Mouse (Mus musculus): Measurements from ENCODE around the gene Vwce. TPM values are rescaled to one million over a fixed set of nuclear protein-coding genes. Genes with fewer than 3 reads are reported as not detected.
A peak's percentile ranks its signal among the peaks of the same experiment; 100 is the strongest.

Vwce gene
- polyA plus RNA-seq, 1 experiment from 2014 or later = 0.86 TPM

DNA sequence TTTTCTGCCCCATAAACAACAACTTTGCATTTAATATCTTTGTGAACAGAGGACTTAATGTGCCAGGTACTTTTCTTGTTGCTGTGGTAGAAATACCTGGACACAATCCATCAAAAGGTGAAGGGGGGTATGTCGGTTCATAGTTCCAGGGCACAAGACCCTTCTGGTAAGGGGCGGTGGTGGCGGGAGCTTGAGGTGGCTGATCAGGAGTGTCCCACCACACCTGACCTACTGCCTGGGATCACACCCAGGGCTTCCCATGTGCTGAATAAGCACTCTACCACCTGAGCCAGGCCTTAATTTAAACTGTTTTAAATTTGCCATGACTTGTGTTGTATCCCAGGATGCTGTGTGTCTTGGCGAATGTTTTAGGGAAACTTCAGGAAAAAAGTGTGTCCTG is 57.1 kb downstream of the Vwce start:
- no peak for DNase-seq (ENCODE audit: low spot score)
- Histone ChIP-seq H3K36me3 (ENCODE audit: control insufficient read depth, insufficient read depth, low read length) (no peaks in the 10 kb centered on the region), H3K27ac (ENCODE audit: low read depth, low read length) (no peak overlapping the region), H3K9ac (ENCODE audit: low read depth, low read length) (no peak overlapping the region), H3K4me2 (replicated peaks; ENCODE audit: low read depth, low read length) (no peak overlapping the region), H3K4me3 (ENCODE audit: low read depth, low read length) (no peak overlapping the region), H3K9me3 (ENCODE audit: control insufficient read depth, low read length) (no peaks in the 10 kb centered on the region), H3K4me1 (replicated peaks; ENCODE audit: control insufficient read depth, insufficient read depth, low read length) (peaks cover 6% of the 10 kb centered on the region; the same call in 1 of the 2 replicates), H3K27me3 (ENCODE audit: control insufficient read depth, insufficient read depth, low read length) (no peaks in the 10 kb centered on the region)
- WGBS = 93% methylated on average over 4 of the region's 4 CpGs
- ATAC-seq (ENCODE audit: low FRiP score) = no peak

DNA sequence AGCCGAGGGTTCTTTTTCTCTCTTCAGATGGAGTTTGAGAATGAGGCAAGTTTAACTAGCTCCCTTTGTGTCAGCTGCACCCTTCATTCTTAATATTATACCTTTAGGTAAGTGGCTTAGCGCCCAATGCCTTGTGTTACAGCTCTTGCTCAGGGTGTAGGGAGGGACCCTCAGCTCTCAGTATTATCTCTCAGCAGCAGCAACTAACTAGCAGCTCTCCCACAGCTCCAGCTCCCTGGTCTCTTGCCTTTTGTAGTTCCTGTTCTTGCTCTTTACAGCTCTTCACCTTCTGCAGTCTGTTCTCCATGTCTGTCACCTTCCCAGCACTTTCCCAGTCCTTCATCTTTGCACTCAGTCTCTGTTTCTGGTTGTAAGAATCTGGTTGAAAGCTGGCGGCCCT is 57.6 kb downstream of the Vwce start:
- no peak overlapping the region for H3K4me3 ChIP-seq (ENCODE audit: low read depth, low read length)
- H3K4me2 ChIP-seq (replicated peaks; ENCODE audit: low read depth, low read length) = no peak overlapping the region
- DNase-seq (ENCODE audit: low spot score) (no peak), ATAC-seq (ENCODE audit: low FRiP score) (no peak)
- peaks cover 6% of the 10 kb centered on the region; the same call in 1 of the 2 replicates for H3K4me1 ChIP-seq (replicated peaks; ENCODE audit: control insufficient read depth, insufficient read depth, low read length)
- H3K27me3 ChIP-seq (ENCODE audit: control insufficient read depth, insufficient read depth, low read length) = no peaks in the 10 kb centered on the region
- 69% methylated on average over 3 of the region's 3 CpGs for WGBS
- H3K9ac ChIP-seq (ENCODE audit: low read depth, low read length) = no peak overlapping the region
- no peaks in the 10 kb centered on the region for H3K9me3 ChIP-seq (ENCODE audit: control insufficient read depth, low read length)
- no peaks in the 10 kb centered on the region for H3K36me3 ChIP-seq (ENCODE audit: control insufficient read depth, insufficient read depth, low read length)
- no peak overlapping the region for H3K27ac ChIP-seq (ENCODE audit: low read depth, low read length)

DNA sequence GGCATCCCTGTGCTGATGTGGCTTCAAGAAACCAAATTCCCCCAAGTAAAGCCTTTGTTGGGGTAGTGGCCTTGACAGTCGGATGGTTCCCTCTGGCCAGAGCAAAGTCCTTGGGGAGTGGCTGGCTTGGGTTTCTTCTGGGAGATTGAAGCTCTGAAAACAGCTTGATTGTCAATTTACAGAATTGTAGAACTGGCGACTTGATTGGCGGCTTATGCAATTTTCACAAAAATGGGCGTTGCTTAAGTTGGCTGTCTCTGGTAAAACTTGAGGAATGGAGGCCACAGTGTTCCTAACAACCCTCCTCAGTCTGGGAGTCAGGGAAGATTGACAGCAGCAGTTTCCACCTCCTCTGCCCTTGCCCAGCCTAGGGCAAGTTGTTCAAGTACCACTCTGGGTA is 58.3 kb downstream of the Vwce start:
- H3K36me3 ChIP-seq (ENCODE audit: control insufficient read depth, insufficient read depth, low read length) = no peaks in the 10 kb centered on the region
- H3K27me3 ChIP-seq (ENCODE audit: control insufficient read depth, insufficient read depth, low read length) = no peaks in the 10 kb centered on the region
- WGBS = 94% methylated on average over 4 of the region's 4 CpGs
- no peak overlapping the region for H3K4me3 ChIP-seq (ENCODE audit: low read depth, low read length)
- no peak overlapping the region for H3K9ac ChIP-seq (ENCODE audit: low read depth, low read length)
- no peak overlapping the region for H3K27ac ChIP-seq (ENCODE audit: low read depth, low read length)
- H3K4me1 ChIP-seq (replicated peaks; ENCODE audit: control insufficient read depth, insufficient read depth, low read length) = peaks cover 6% of the 10 kb centered on the region; the same call in 1 of the 2 replicates
- H3K9me3 ChIP-seq (ENCODE audit: control insufficient read depth, low read length) = no peaks in the 10 kb centered on the region
- H3K4me2 ChIP-seq (replicated peaks; ENCODE audit: low read depth, low read length) = no peak overlapping the region
- DNase-seq (ENCODE audit: low spot score) (no peak), ATAC-seq (ENCODE audit: low FRiP score) (no peak)

DNA sequence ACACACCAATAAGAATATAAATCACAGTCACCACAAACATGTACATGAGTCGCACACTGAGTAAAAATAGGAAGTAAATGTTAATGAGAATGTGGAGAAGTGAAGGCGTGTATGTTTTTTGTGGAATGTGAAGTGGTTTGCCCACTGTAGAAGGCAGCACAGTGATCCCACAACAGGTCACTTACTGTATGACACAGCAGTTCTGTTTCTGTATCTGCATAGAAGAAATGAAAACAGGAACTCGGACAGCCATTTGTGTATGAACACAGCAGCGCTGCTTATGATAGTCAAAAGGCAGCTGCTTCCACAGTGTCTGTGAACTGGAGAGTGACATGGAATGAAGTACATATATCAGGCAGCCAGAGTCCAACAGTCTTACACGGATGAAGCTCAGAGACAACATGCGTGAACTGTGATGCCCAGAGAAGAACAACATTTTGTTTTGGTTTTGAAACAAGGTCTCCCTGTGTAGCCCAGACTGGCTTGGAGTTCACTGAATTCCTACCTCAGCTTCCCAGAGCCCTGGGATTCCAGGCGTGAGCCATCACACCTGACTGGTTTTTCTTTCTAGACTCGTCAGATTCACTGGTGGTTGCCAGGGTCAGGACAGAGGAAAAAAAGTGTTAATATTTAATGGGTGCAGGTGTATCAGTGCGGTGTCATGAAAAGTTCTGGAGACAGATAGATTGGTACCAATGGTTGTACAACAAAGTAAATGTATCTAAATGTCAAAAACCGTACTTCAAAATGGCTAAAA is 60.1 kb downstream of the Vwce start:
- H3K9ac ChIP-seq (ENCODE audit: low read depth, low read length) = no peak overlapping the region
- no peaks in the 10 kb centered on the region for H3K9me3 ChIP-seq (ENCODE audit: control insufficient read depth, low read length)
- H3K4me1 ChIP-seq (replicated peaks; ENCODE audit: control insufficient read depth, insufficient read depth, low read length) = peaks cover 3% of the 10 kb centered on the region
- 91% methylated on average over 10 of the region's 10 CpGs for WGBS
- no peak overlapping the region for H3K27ac ChIP-seq (ENCODE audit: low read depth, low read length)
- DNase-seq (ENCODE audit: low spot score) (no peak), ATAC-seq (ENCODE audit: low FRiP score) (no peak)
- H3K4me2 ChIP-seq (replicated peaks; ENCODE audit: low read depth, low read length) = no peak overlapping the region
- H3K36me3 ChIP-seq (ENCODE audit: control insufficient read depth, insufficient read depth, low read length) = no peaks in the 10 kb centered on the region
- no peak overlapping the region for H3K4me3 ChIP-seq (ENCODE audit: low read depth, low read length)
- H3K27me3 ChIP-seq (ENCODE audit: control insufficient read depth, insufficient read depth, low read length) = no peaks in the 10 kb centered on the region

DNA sequence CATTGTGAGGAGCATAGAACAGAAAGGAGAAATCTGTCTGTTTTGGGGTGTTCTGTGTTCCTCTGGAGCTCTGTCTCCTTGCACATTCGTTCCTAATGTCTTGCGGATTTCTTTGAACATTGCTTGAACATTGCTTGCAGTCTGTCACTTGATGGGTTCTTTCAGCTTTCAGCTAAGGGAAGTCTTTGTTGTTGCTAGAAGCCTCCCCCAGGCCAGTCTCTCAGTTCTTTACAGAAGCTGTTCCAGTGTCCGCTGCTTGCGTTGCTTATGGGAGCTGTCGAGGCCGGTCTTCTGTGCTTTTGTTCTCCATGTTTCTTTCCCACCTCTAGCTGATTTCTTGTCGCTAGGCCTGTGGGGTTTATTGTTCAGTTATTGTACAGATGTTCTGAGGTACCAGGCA is 61.8 kb downstream of the Vwce start:
- H3K27me3 ChIP-seq (ENCODE audit: control insufficient read depth, insufficient read depth, low read length) = no peaks in the 10 kb centered on the region
- no peak overlapping the region for H3K4me2 ChIP-seq (replicated peaks; ENCODE audit: low read depth, low read length)
- peaks cover 3% of the 10 kb centered on the region for H3K4me1 ChIP-seq (replicated peaks; ENCODE audit: control insufficient read depth, insufficient read depth, low read length)
- 38% methylated on average over 7 of the region's 7 CpGs for WGBS
- no peak for ATAC-seq (ENCODE audit: low FRiP score)
- H3K27ac ChIP-seq (ENCODE audit: low read depth, low read length) = peak overlapping the region; percentile 58
- no peaks in the 10 kb centered on the region for H3K36me3 ChIP-seq (ENCODE audit: control insufficient read depth, insufficient read depth, low read length)
- H3K4me3 ChIP-seq (ENCODE audit: low read depth, low read length) = no peak overlapping the region
- H3K9ac ChIP-seq (ENCODE audit: low read depth, low read length) = peak overlapping the region; percentile 4; the same call in 1 of the 2 replicates
- no peaks in the 10 kb centered on the region for H3K9me3 ChIP-seq (ENCODE audit: control insufficient read depth, low read length)
- DNase-seq (ENCODE audit: low spot score) = peak; percentile 29

DNA sequence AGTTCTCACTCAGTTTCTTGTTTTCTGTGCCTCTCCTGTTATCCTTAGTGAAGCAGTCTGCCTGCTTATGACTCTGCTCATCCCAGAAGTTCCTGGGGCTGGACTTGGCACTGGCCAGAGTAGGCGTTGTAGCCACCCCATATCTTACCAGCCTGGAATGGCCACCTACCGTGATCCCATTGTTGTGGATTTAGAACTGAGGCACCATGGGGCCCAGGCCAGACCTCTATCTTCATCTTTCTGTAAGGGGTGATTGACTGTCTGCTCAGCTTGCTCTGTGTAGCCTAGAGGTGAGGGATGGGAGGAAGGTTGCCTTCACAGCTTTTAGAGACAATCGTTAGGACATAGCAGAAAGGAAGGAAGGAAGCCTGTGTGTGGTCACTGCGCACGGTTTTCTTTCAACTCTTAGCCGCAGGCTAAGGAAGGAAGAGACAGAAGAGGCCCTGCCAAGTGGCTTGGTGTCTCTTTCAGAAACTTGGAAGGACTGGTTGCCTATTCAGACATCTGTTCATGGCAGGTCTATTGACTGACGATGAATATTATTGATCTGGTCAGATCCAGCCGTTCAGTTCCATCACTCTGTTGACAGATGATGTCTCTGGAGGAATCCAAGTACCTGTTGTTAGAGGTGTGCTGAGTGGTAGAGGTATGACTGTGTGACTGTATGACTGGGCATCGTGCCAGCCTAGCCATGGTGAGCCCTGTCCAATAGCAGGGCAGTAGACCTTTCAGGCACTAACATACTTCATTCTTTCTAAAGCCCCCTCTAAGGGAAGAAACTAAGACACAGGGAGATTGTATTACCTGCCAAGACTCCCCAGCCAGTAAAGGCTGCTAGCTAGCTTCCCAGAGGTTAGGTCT is 64.3 kb downstream of the Vwce start:
- DNase-seq (ENCODE audit: low spot score) = no peak
- Histone ChIP-seq H3K4me1 (replicated peaks; ENCODE audit: control insufficient read depth, insufficient read depth, low read length) (peaks cover 3% of the 10 kb centered on the region), H3K4me2 (replicated peaks; ENCODE audit: low read depth, low read length) (no peak overlapping the region), H3K9ac (ENCODE audit: low read depth, low read length) (no peak overlapping the region), H3K36me3 (ENCODE audit: control insufficient read depth, insufficient read depth, low read length) (no peaks in the 10 kb centered on the region), H3K27ac (ENCODE audit: low read depth, low read length) (no peak overlapping the region), H3K9me3 (ENCODE audit: control insufficient read depth, low read length) (no peaks in the 10 kb centered on the region), H3K4me3 (ENCODE audit: low read depth, low read length) (no peak overlapping the region), H3K27me3 (ENCODE audit: control insufficient read depth, insufficient read depth, low read length) (no peaks in the 10 kb centered on the region)
- ATAC-seq (ENCODE audit: low FRiP score) = no peak; the same call in 1 of the 2 replicates
- 74% methylated on average over 9 of the region's 9 CpGs for WGBS

DNA sequence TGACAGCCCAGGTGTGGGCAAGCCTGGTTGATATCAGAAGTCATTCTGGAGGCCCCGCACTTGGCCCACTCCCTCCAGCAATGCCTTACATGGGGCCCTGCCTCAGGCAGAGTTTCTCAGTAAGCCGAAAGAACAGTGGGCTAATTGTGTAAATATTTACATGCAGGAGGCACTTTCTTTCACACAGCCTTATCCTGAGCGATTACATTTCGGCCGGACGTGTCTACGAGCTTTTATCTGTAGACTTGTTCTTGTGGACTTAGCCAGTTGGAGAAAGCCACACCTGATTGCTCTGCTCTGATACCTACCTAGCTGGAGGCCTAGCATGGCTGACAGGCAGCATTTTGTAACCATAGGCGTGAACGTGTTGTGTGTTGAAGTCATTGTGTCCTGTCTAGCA is 65.8 kb downstream of the Vwce start:
- no peak for DNase-seq (ENCODE audit: low spot score)

DNA sequence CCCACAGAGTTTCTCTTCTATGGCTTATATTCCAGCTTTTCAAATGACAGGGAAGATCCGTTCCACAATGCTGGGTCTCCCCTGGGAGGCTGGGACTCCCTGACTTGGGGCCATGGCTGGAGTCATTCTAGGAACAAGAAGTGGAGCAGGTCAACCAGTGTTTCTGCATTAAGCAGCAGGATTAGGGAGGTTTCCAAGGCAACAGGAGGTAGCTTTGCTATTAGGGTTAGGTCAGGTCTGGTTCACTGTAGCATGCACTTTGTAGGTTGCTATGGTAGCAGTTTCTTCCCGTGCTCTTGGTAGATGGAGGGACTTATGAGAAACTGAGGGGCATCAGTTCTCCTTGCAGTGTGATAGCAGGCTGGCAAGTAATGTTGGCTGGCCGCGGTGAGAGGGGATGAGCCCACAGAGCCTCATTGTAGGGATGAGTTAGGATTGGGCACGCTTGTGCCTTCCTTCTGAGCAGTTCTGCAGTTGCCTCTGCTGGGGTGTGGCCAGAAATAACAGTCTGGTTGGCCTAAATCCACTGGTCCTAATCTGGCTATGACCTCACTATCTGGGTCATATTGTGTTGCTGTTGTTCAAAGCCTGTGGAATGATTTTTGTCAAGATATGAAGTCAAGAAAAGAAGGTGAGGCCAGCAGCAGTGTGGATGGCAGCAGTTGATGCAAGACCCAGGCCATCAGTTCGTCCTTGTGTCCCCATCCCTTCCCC is 67.2 kb downstream of the Vwce start:
- DNase-seq (ENCODE audit: low spot score) = no peak

More for the DNA sequence above, 65.8 kb downstream of the Vwce start:
- no peaks in the 10 kb centered on the region for H3K9me3 ChIP-seq (ENCODE audit: control insufficient read depth, low read length)
- no peak overlapping the region for H3K4me2 ChIP-seq (replicated peaks; ENCODE audit: low read depth, low read length)
- peaks cover 3% of the 10 kb centered on the region for H3K4me1 ChIP-seq (replicated peaks; ENCODE audit: control insufficient read depth, insufficient read depth, low read length)
- H3K27ac ChIP-seq (ENCODE audit: low read depth, low read length) = no peak overlapping the region
- no peaks in the 10 kb centered on the region for H3K27me3 ChIP-seq (ENCODE audit: control insufficient read depth, insufficient read depth, low read length)
- H3K4me3 ChIP-seq (ENCODE audit: low read depth, low read length) = no peak overlapping the region
- ATAC-seq (ENCODE audit: low FRiP score) = no peak
- no peak overlapping the region for H3K9ac ChIP-seq (ENCODE audit: low read depth, low read length)
- 77% methylated on average over 9 of the region's 9 CpGs for WGBS
- no peaks in the 10 kb centered on the region for H3K36me3 ChIP-seq (ENCODE audit: control insufficient read depth, insufficient read depth, low read length)

More for the DNA sequence above, 67.2 kb downstream of the Vwce start:
- no peaks in the 10 kb centered on the region for H3K36me3 ChIP-seq (ENCODE audit: control insufficient read depth, insufficient read depth, low read length)
- no peak overlapping the region for H3K9ac ChIP-seq (ENCODE audit: low read depth, low read length)
- no peak overlapping the region for H3K27ac ChIP-seq (ENCODE audit: low read depth, low read length)
- H3K4me2 ChIP-seq (replicated peaks; ENCODE audit: low read depth, low read length) = no peak overlapping the region
- 0 out of 2 replicates have a peak, but pooled peaks have one; percentile 15 for ATAC-seq (ENCODE audit: low FRiP score)
- H3K4me1 ChIP-seq (replicated peaks; ENCODE audit: control insufficient read depth, insufficient read depth, low read length) = no peaks in the 10 kb centered on the region; the same call in 1 of the 2 replicates
- no peaks in the 10 kb centered on the region for H3K27me3 ChIP-seq (ENCODE audit: control insufficient read depth, insufficient read depth, low read length)
- no peaks in the 10 kb centered on the region for H3K9me3 ChIP-seq (ENCODE audit: control insufficient read depth, low read length)
- WGBS = 62% methylated on average over 6 of the region's 6 CpGs
- H3K4me3 ChIP-seq (ENCODE audit: low read depth, low read length) = no peak overlapping the region
